In the genomic region with DNA sequence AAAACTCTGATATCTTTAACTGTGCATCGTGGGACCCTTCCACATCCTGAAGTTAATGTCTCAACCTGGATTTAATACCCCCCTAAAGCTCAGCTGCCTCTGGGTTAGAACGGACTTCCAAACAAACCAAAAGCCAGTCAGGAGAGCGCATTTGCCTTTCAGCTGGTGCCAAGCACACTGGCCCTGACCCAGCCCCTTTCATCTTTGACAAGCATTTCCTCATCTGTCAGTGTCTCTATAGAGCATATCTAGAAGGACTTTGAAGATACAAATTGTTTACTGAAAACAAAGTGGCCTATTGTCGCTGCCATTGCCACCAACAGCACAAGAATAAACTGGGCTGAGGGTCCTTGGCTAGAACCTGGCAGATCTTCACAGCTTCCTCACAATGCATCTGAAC, we compare ENCODE assay signal across 12 mouse cellular contexts.
"Had no signal": no experiment of that assay in that cellular context is flagged by ENCODE, and none has a peak within 500 bp of the region (broad histone marks: within the 10 kb centered on the region; RNA-seq: fewer than 3 reads in every experiment).

No protein-coding gene starts in this region.

- H3K4me1 ChIP-seq: midbrain, embryonic 12.5 days had no signal

- DNase-seq: kidney, adult 2 months; kidney, postnatal 14 days; left cerebral cortex, postnatal 4 days; right cerebral cortex, postnatal 4 days; spleen, adult 18-20 months; thymus, adult 2 months; thymus, postnatal 25 days had no signal

- H3K4me3 ChIP-seq: kidney, embryonic 15.5 days; limb, embryonic 13.5 days; lung, embryonic 15.5 days; midbrain, embryonic 12.5 days; myocyte had no signal
